Mouse (Mus musculus) heart, adult 2 months (tissue): Measurements from ENCODE around the gene Hoxc10. TPM values are rescaled to one million over a fixed set of nuclear protein-coding genes. Genes with fewer than 3 reads are reported as not detected.

Experiments used
- DNase-seq, 2 experiments: peaks; one replicate each; pipeline ENCODE4 v3.0.0; 2021
- H3K27ac ChIP-seq: fragments of 200-600 bp; 2 replicates; pipeline ENCODE4 v1.8.1; 2022
- H3K27me3 ChIP-seq: fragments of 200-500 bp; 2 replicates; pipeline ENCODE4 v1.6.1; 2012; ENCODE audit warnings: mild to moderate bottlenecking, low read length, inconsistent platforms, mixed read lengths; ENCODE audit not compliant: control insufficient read depth, insufficient read depth
- H3K36me3 ChIP-seq: fragments of 200-500 bp; 2 replicates; pipeline ENCODE4 v1.6.1; 2012; ENCODE audit warnings: low read length, inconsistent platforms; ENCODE audit not compliant: control insufficient read depth, insufficient read depth
- H3K4me1 ChIP-seq: fragments of 200-500 bp; 2 replicates; pipeline ENCODE4 v1.6.1; 2011; ENCODE audit warnings: low read length; ENCODE audit not compliant: control insufficient read depth, insufficient read depth
- H3K4me3 ChIP-seq: fragments of 200-600 bp; 2 replicates; pipeline ENCODE4 v1.8.1; 2022
- H3K79me2 ChIP-seq: fragments of 200-500 bp; replicated peaks from 2 replicates; pipeline ENCODE4 v1.6.1; 2012; ENCODE audit warnings: mild to moderate bottlenecking, inconsistent platforms, low read length, moderate library complexity, mixed read lengths; ENCODE audit not compliant: control insufficient read depth, insufficient read depth
- H3K9ac ChIP-seq: fragments of 200-500 bp; 2 replicates; pipeline ENCODE4 v1.6.1; 2012; ENCODE audit warnings: low read depth, mild to moderate bottlenecking, control low read depth, inconsistent platforms, low read length, mixed read lengths
- CTCF ChIP-seq: fragments of 200-600 bp; IDR thresholded peaks from 2 replicates; pipeline ENCODE4 v1.8.1; 2022; ENCODE audit warnings: antibody characterized with exemption, mild to moderate bottlenecking, moderate library complexity
- EP300 ChIP-seq: fragments of 200-500 bp; IDR thresholded peaks from 2 replicates; pipeline ENCODE4 v1.6.1; 2011; ENCODE audit warnings: low read depth, low read length, control low read depth; ENCODE audit not compliant: insufficient read depth
- POLR2A ChIP-seq: fragments of 200-500 bp; IDR thresholded peaks from 2 replicates; pipeline ENCODE4 v1.6.1; 2011; ENCODE audit warnings: mild to moderate bottlenecking, low read depth, low read length, control low read depth; ENCODE audit not compliant: insufficient read depth
- WGBS: fragments of 180-500 bp; shearing (Covaris S2); methylation state at CpG from one replicate; pipeline ENCODE4 v1.1.7; 2018; 5-methylcytosine and 5-hydroxymethylcytosine counted together
- intact Hi-C: fragments of 180-260 bp; cut with DNase I; formaldehyde crosslinking; loops from one replicate; pipeline ENCODE4 v1.15.1; 2025
- polyA plus RNA-seq: library from polyadenylated mRNA; depleted of rRNA; stranded (reverse); fragments of >200 nt; gene quantifications from 2 replicates; pipeline ENCODE4 v1.2.3, GENCODE M21; 2012
- total RNA-seq, 2 experiments: library from RNA; stranded (reverse); gene quantifications; 2 replicates each; pipeline ENCODE4 v1.2.3; 2021

Gene Hoxc10
- total and polyA plus RNA-seq, 3 experiments, result not detected

GRCm38 (mm10) chr15:103006326-103006725 lies 39.7 kb downstream of the Hoxc10 start:
- TF ChIP-seq POLR2A (no peak), CTCF (no peak), EP300 (no peak)
- no peak for DNase-seq
- H3K4me3 ChIP-seq, result no peak overlapping the region
- no peak overlapping the region for H3K9ac ChIP-seq
- intact Hi-C loops, result no loop called here
- peaks cover 23% of the 10 kb centered on the region for H3K27me3 ChIP-seq
- WGBS, result 6% methylated on average over 1 of the region's 1 CpGs
- no peaks in the 10 kb centered on the region for H3K4me1 ChIP-seq
- no peak overlapping the region for H3K27ac ChIP-seq
- H3K36me3 ChIP-seq, result no peaks in the 10 kb centered on the region
- no peaks in the 10 kb centered on the region for H3K79me2 ChIP-seq

- H3K4me3 ChIP-seq, result no peak overlapping the region
- no peak overlapping the region for H3K27ac ChIP-seq
- peaks cover 30% of the 10 kb centered on the region for H3K27me3 ChIP-seq
- 4% methylated on average over 27 of the region's 27 CpGs for WGBS
- H3K79me2 ChIP-seq, result no peaks in the 10 kb centered on the region
- H3K9ac ChIP-seq, result no peak overlapping the region
- no peak for DNase-seq
- no peaks in the 10 kb centered on the region for H3K36me3 ChIP-seq
- no peak for TF ChIP-seq CTCF
- TF ChIP-seq POLR2A, result no peak
- no peak for TF ChIP-seq EP300
- H3K4me1 ChIP-seq, result no peaks in the 10 kb centered on the region
- intact Hi-C loops, result no loop called here
Observed at GRCm38 (mm10) chr15:103009265-103010111, 42.9 kb downstream of the Hoxc10 start.

DNA sequence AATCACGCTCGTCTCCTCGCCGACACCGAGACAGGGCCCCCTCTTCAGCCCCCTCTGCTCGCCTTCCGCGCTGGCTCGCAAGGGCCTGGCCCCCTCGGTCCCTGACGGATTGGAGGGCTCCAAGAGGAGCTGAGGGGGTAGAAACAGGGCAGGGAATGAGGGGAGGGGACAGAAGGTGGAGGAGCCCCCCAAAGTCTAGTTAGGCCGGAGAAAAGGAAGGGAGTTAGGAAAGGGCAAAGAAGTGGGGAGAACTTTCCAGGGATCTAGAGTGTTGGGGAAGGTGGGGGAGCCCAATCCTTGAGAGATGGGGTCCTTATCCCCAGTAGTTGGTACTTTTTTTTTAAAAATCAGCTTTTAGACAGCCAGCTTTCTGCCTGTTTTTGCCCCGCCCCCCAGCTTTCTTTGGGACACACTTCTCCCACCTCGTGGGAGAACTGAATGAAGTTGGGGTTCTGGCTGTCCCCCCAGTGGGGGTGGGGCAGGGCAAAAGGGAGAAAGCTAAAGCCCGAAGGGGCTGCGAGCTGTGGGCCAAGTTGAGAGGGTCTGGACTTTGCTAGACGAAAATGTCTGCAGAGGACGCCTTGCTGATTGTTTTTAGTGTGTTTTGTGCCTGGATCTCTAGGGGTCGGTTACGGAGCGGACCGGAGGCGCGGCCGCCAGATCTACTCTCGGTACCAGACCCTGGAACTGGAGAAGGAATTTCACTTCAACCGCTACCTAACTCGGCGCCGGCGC lies 43.7 kb downstream of the Hoxc10 start:
- H3K9ac ChIP-seq, result no peak overlapping the region
- 5% methylated on average over 31 of the region's 31 CpGs for WGBS
- peaks cover 33% of the 10 kb centered on the region for H3K27me3 ChIP-seq
- H3K4me1 ChIP-seq, result no peaks in the 10 kb centered on the region
- no peaks in the 10 kb centered on the region for H3K79me2 ChIP-seq
- TF ChIP-seq CTCF, result no peak
- TF ChIP-seq POLR2A, result no peak
- no peak for TF ChIP-seq EP300
- DNase-seq, result no peak
- H3K36me3 ChIP-seq, result no peaks in the 10 kb centered on the region
- intact Hi-C loops, result no loop called here
- no peak overlapping the region for H3K4me3 ChIP-seq
- no peak overlapping the region for H3K27ac ChIP-seq

GRCm38 (mm10) chr15:103010847-103011555 lies 44.4 kb downstream of the Hoxc10 start:
- Histone ChIP-seq H3K27me3 (peaks cover 30% of the 10 kb centered on the region), H3K9ac (no peak overlapping the region), H3K4me3 (no peak overlapping the region), H3K79me2 (no peaks in the 10 kb centered on the region), H3K36me3 (no peaks in the 10 kb centered on the region), H3K4me1 (no peaks in the 10 kb centered on the region), H3K27ac (no peak overlapping the region)
- no peak for DNase-seq
- WGBS, result 8% methylated on average over 28 of the region's 28 CpGs
- intact Hi-C loops, result no loop called here
- no peak for TF ChIP-seq EP300
- TF ChIP-seq POLR2A, result no peak
- no peak for TF ChIP-seq CTCF

DNA sequence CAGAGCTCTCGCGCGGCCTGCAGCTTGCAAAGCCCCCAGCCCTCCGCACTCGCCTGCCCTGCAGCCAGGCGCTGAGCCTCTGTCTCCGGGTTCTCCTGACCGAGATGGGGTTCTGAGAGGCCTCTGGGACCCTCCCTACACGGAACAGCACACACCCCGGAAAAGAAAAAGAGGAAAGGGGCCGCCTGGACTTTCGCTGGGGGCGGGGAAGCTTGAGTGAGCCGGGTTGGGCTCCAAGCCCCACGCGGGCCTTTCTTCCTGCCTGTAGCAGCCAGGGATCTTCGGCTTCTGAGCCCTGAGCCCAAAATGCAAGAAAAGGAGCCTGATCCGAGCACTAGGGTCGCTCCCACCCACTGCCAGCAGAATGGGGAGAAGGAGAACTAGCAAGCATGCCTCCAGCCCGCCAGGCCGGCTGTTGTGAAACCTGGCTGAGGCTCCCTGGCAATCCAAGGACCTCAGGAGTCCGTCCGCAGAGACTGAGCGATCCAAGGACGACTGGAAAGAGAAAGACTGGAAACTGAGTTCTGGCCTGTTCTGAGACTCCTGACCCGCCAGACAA lies 45.4 kb downstream of the Hoxc10 start:
- H3K27ac ChIP-seq, result no peak overlapping the region
- intact Hi-C loops, result no loop called here
- no peaks in the 10 kb centered on the region for H3K4me1 ChIP-seq
- no peak overlapping the region for H3K9ac ChIP-seq
- WGBS, result 7% methylated on average over 26 of the region's 26 CpGs
- no peaks in the 10 kb centered on the region for H3K36me3 ChIP-seq
- TF ChIP-seq CTCF, result no peak
- no peak for TF ChIP-seq POLR2A
- no peak for TF ChIP-seq EP300
- peaks cover 33% of the 10 kb centered on the region for H3K27me3 ChIP-seq
- no peak overlapping the region for H3K4me3 ChIP-seq
- no peak for DNase-seq
- no peaks in the 10 kb centered on the region for H3K79me2 ChIP-seq
